Mouse (Mus musculus) neural tube, embryonic 14.5 days (tissue): ENCODE measurements around the gene Nlrc5. TPM values are rescaled to one million over a fixed set of nuclear protein-coding genes. Genes with fewer than 3 reads are reported as not detected.

Experiments used
- ATAC-seq: fragments of 200-750 bp; cut with Nextera tagmentation; 2 replicates; pipeline ENCODE4 v1.8.0; 2017; ENCODE audit warnings: low read depth, mild to moderate bottlenecking, moderate TSS enrichment, moderate library complexity
- H3K27ac ChIP-seq: fragments of 300-500 bp; sonication (generic); 2 replicates; pipeline ENCODE4 v1.5.1; 2014; ENCODE audit warnings: low read depth, mild to moderate bottlenecking, control low read depth, low read length, moderate library complexity, mixed read lengths
- H3K27me3 ChIP-seq: fragments of 300-500 bp; sonication (generic); 2 replicates; pipeline ENCODE4 v1.6.1; 2014; ENCODE audit warnings: low read length; ENCODE audit not compliant: control insufficient read depth, insufficient read depth
- H3K36me3 ChIP-seq: fragments of 300-500 bp; sonication (generic); 2 replicates; pipeline ENCODE4 v1.6.1; 2014; ENCODE audit warnings: low read length, mixed read lengths; ENCODE audit not compliant: control insufficient read depth, insufficient read depth
- H3K4me1 ChIP-seq: fragments of 300-500 bp; sonication (generic); 2 replicates; pipeline ENCODE4 v1.6.1; 2014; ENCODE audit warnings: low read length; ENCODE audit not compliant: control insufficient read depth, insufficient read depth
- H3K4me2 ChIP-seq: fragments of 300-500 bp; sonication (generic); 2 replicates; pipeline ENCODE4 v1.6.1; 2014; ENCODE audit warnings: mild to moderate bottlenecking, low read depth, low read length, control low read depth
- H3K4me3 ChIP-seq: fragments of 300-500 bp; sonication (generic); 2 replicates; pipeline ENCODE4 v1.5.1; 2014; ENCODE audit warnings: low read depth, low read length, control low read depth, mixed read lengths
- H3K9ac ChIP-seq: fragments of 300-500 bp; sonication (generic); replicated peaks from 2 replicates; pipeline ENCODE4 v1.6.1; 2014; ENCODE audit warnings: low read depth, mild to moderate bottlenecking, control low read depth, low read length, mixed read lengths
- H3K9me3 ChIP-seq: fragments of 300-500 bp; sonication (generic); 2 replicates; pipeline ENCODE4 v1.6.1; 2016; ENCODE audit warnings: low read length; ENCODE audit not compliant: control insufficient read depth
- WGBS: fragments of 180-500 bp; shearing (Covaris S2); extraction: QIAGEN DNeasy Blood & Tissue Kit; methylation state at CpG from one replicate; pipeline ENCODE4 v1.1.7; 2014; 5-methylcytosine and 5-hydroxymethylcytosine counted together
- microRNA-seq: library from miRNA; unstranded; fragments of <30 nt; microRNA quantifications from one replicate; pipeline ENCODE4, GENCODE M21; 2016
- polyA plus RNA-seq: library from polyadenylated mRNA; unstranded; fragments of >200 nt; fragmentation: Nextera tagmentation; extraction: Ambion mirVana; gene quantifications from 2 replicates; pipeline ENCODE4 v1.2.1, GENCODE M21; 2014

Gene Nlrc5
- polyA plus RNA-seq, 1 experiment from 2014 or later = 0.13 TPM

GRCm38 (mm10) chr8:94568098-94568497 lies 133.9 kb downstream of the Nlrc5 start:
- no peak overlapping the region for H3K4me2 ChIP-seq
- no peak overlapping the region for H3K4me3 ChIP-seq
- no peak overlapping the region for H3K9ac ChIP-seq
- no peaks in the 10 kb centered on the region for H3K36me3 ChIP-seq
- no peaks in the 10 kb centered on the region for H3K9me3 ChIP-seq
- peaks cover 18% of the 10 kb centered on the region for H3K4me1 ChIP-seq
- ATAC-seq = no peak
- H3K27me3 ChIP-seq = no peaks in the 10 kb centered on the region
- 90% methylated on average over 8 of the region's 8 CpGs for WGBS
- no peak overlapping the region for H3K27ac ChIP-seq

GRCm38 (mm10) chr8:94569419-94569818 lies 135.3 kb downstream of the Nlrc5 start:
- Histone ChIP-seq H3K4me1 (peaks cover 18% of the 10 kb centered on the region), H3K4me2 (no peak overlapping the region), H3K27me3 (no peaks in the 10 kb centered on the region), H3K27ac (no peak overlapping the region), H3K36me3 (peaks cover 7% of the 10 kb centered on the region; the same call in 1 of the 2 replicates), H3K4me3 (no peak overlapping the region), H3K9ac (no peak overlapping the region), H3K9me3 (no peaks in the 10 kb centered on the region)
- WGBS = 81% methylated on average over 1 of the region's 1 CpGs
- ATAC-seq = no peak

GRCm38 (mm10) chr8:94571896-94572295 lies 137.7 kb downstream of the Nlrc5 start:
- no peak overlapping the region for H3K4me2 ChIP-seq
- no peak overlapping the region for H3K4me3 ChIP-seq
- H3K27me3 ChIP-seq = no peaks in the 10 kb centered on the region
- WGBS = 65% methylated on average over 2 of the region's 2 CpGs
- H3K9ac ChIP-seq = no peak overlapping the region
- H3K4me1 ChIP-seq = peaks cover 7% of the 10 kb centered on the region
- no peak for ATAC-seq
- peaks cover 30% of the 10 kb centered on the region; the same call in 1 of the 2 replicates for H3K36me3 ChIP-seq
- no peaks in the 10 kb centered on the region for H3K9me3 ChIP-seq
- no peak overlapping the region for H3K27ac ChIP-seq

GRCm38 (mm10) chr8:94574159-94574907 lies 140.2 kb downstream of the Nlrc5 start:
- Histone ChIP-seq H3K4me3 (no peak overlapping the region), H3K36me3 (peaks cover 45% of the 10 kb centered on the region; the same call in 1 of the 2 replicates), H3K4me1 (no peaks in the 10 kb centered on the region), H3K9me3 (no peaks in the 10 kb centered on the region), H3K27ac (peak overlapping the region; percentile 63), H3K9ac (no peak overlapping the region), H3K27me3 (no peaks in the 10 kb centered on the region), H3K4me2 (no peak overlapping the region)
- 77% methylated on average over 16 of the region's 16 CpGs for WGBS
- peak; percentile 66 for ATAC-seq

- H3K36me3 ChIP-seq = peaks cover 47% of the 10 kb centered on the region; the same call in 1 of the 2 replicates
- 96% methylated on average over 4 of the region's 4 CpGs for WGBS
- H3K4me1 ChIP-seq = no peaks in the 10 kb centered on the region
- H3K9me3 ChIP-seq = no peaks in the 10 kb centered on the region
- no peak overlapping the region for H3K9ac ChIP-seq
- H3K27me3 ChIP-seq = no peaks in the 10 kb centered on the region
- ATAC-seq = no peak
- no peak overlapping the region for H3K4me3 ChIP-seq
- no peak overlapping the region for H3K4me2 ChIP-seq
- H3K27ac ChIP-seq = no peak overlapping the region
These were observed 141.0 kb downstream of the Nlrc5 start for GRCm38 (mm10) chr8:94575148-94575547.

Small RNA genes lying within 50 kb of the gene (microRNA-seq; reads per million reads assigned to microRNA genes)
- gene Mir7072 = not detected

Other genes starting within 250 kb of the Nlrc5 start
- gene Nup93, start 219.8 kb upstream of the Nlrc5 start, polyA plus RNA-seq = 58.4 and 67.4 TPM in 2 replicates
- gene Slc12a3, start 105.2 kb upstream of the Nlrc5 start, polyA plus RNA-seq = 0.08 TPM in 1 of 2 replicates, not detected in the other
- gene Herpud1, start 47.9 kb upstream of the Nlrc5 start, polyA plus RNA-seq = 69.0 and 71.8 TPM in 2 replicates
- gene Cpne2, start 98.6 kb downstream of the Nlrc5 start, polyA plus RNA-seq = 27.2 and 33.7 TPM in 2 replicates
- gene Rspry1, start 167.6 kb downstream of the Nlrc5 start, polyA plus RNA-seq = 50.2 and 56.4 TPM in 2 replicates
- 72.8 and 81.4 TPM in 2 replicates for gene Fam192a, start 167.6 kb downstream of the Nlrc5 start, polyA plus RNA-seq
- 71.1 and 105 TPM in 2 replicates for gene Arl2bp, start 232.2 kb downstream of the Nlrc5 start, polyA plus RNA-seq